Mouse (Mus musculus) kidney, adult 8-10 months (tissue): ENCODE results near the gene Dis3.

Experiments used
- DNase-seq, 2 experiments: peaks; one replicate each; pipeline ENCODE4 v3.0.0; 2022

Dis3 gene

GRCm38 (mm10) chr14:99099267-99099966 is at the start of gene Dis3, which contains the start of gene Pibf1:
Dis3 (minus strand) TSS chr14:99099770.
Pibf1 (plus strand) TSS chr14:99099424.
- peak; percentile 98 to 99 for DNase-seq

GRCm38 (mm10) chr14:99146841-99147240 is 47.3 kb upstream of the Dis3 start:
- DNase-seq, result no peak

DNA sequence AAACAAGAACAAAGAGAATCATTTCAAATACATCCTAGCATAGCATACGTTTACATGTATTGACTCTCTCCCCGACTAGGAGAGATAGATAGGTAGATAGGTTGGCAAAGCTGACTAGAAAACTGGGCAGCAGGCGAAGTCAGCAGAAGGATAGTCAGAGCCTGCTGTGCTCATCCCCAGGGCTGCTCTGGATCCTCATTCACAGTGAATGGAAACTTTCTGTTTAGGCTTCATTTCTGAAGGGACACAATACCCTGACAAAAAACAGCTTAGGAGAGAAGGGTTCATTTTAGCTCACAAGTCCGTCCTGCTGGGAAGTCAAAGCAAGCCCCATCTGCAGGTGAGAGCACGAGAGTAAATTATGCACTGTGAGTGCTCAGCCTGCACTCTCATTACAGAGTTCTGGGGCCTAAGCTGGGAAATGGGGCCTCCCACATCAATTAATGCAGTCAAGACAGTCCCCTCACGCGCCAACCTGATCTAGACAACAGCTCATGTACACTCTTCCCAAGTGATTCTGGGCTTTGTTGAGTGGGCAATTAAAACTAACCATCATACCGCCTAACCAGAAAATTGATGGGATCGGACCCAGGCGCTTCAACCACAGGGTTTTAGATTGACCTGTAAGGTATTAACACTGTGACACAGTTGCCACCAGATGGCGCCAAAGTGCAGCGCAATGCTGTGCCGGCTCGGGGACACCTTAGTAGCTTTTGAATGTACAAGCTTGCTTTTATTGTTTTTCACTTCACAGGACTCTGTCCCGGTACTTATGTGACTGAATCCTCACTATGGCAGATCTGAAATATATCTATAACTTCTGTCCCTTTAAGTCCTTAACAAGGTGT is 42.4 kb upstream of the Dis3 start:
- peak; percentile 38 to 68 for DNase-seq

- no peak for DNase-seq
Observed at GRCm38 (mm10) chr14:99140036-99140435, 40.5 kb upstream of the Dis3 start.

- no peak for DNase-seq
Observed at GRCm38 (mm10) chr14:99136297-99136696, 36.7 kb upstream of the Dis3 start.

DNA sequence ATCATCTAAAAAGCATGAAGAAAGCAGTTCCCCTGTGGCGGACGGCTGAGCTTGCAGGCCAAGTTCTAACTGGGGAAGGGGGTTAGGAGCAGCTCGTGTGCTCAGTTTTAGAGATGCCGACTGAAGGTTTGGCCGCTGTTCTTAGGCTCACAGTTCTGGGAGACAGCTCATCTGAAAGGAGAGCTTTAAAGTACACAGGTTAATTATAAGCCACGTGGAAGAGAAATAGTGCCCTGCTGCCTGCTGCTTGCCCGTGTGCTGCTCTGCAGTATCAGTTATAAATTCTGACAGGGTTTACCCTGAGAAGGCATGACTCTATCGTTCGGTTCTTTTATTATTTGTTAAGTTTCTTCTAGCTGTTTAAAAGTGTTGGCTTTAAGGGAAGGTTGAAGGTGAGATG is 36.2 kb upstream of the Dis3 start:
- no peak for DNase-seq

- no peak for DNase-seq
Observed at GRCm38 (mm10) chr14:99134048-99134447, 34.5 kb upstream of the Dis3 start.

DNA sequence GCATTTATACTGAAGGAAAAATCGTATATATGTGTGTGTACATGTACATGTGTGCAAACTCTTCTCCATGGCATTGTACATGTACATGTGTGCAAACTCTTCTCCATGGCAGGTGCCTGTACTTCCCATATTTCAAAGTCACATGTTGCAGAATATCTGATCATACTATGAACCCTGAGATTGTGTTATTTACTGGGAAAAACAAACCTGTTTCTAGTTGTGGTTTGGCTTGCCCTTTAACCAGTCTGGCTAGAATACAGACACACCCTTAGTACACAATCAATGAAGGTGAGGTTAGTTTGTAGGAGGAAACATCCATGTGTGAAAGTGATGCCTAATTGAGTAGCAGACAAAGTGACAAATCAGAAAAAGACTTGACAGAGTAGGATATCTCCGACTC is 29.5 kb upstream of the Dis3 start:
- DNase-seq, result no peak

DNA sequence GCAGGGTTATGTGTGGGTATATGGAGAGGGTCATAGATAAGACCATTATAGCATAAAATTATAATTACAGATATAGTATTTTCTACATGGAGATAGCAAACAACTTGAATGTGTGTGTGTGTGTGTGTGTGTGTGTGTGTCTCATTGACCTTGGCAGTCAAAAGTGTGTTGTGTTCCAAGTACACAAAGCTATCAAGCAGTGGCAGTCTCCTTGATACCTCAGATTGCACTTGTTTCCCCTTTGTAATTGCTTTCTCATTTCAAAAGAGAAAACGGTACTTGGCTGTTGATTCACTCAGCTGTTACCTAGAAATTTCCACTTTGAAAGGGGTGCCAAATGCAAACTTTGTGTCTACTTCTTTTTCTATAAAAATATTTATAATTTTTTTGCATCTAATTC is 27.9 kb upstream of the Dis3 start:
- DNase-seq, result no peak

- no peak for DNase-seq
Observed at GRCm38 (mm10) chr14:99126713-99127112, 27.1 kb upstream of the Dis3 start.

GRCm38 (mm10) chr14:99124076-99124475 is 24.5 kb upstream of the Dis3 start:
- no peak for DNase-seq

GRCm38 (mm10) chr14:99121584-99122339 is 22.2 kb upstream of the Dis3 start:
- DNase-seq, result no peak

DNA sequence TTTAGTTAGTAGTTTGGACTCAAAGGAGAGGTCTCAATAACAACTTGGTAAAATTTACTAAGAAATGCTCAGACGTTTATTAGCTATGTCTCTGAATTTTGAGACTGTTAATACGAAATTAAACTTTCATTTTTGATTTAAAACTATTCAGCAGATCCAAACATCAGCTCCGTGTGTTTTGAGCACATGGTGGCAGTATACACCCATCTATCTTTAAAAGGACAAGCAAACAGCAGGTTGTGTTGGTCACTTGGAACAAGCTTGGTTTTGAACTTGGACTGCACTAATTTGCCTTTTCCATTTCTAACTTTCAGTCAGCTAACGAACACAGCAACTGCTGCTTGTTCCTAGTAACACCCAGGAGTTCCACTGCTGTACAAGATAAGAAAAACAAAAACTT is 18.0 kb upstream of the Dis3 start:
- DNase-seq, result no peak

GRCm38 (mm10) chr14:99108762-99109161 is 9.2 kb upstream of the Dis3 start:
- no peak for DNase-seq

GRCm38 (mm10) chr14:99107631-99108187 is 8.1 kb upstream of the Dis3 start:
- DNase-seq, result no peak

- DNase-seq, result no peak
Observed at GRCm38 (mm10) chr14:99106671-99107070, 7.1 kb upstream of the Dis3 start.

DNA sequence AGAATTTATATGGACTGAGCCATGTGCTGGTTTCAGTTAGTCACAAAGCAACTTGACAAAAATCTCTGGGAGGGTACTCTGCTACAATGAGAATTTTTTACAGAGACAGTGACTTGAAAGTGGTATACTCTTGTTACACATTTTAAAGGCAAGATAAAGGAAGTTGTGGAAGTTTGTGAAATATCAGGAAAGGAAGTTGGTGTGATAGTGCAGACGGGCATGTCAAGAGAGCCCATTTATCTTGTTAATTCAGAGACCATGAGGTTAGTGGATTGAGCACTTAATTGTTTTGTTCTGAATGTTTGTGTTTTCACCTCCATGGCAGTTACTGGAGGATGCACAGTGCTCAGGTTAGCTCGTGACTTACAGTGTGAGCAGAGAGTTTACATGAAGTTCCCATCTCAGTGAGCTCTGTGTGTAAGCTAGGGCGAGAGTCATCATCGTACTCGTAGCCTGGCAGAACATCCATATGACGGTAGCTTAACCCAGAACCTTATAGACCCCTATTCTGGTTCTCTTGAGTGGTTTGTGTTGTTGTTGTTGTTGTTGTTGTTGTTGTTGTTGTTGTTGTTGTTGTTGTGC is 5.1 kb upstream of the Dis3 start:
- DNase-seq, result no peak

- no peak for DNase-seq
Observed at GRCm38 (mm10) chr14:99103050-99103449, 3.5 kb upstream of the Dis3 start.

DNA sequence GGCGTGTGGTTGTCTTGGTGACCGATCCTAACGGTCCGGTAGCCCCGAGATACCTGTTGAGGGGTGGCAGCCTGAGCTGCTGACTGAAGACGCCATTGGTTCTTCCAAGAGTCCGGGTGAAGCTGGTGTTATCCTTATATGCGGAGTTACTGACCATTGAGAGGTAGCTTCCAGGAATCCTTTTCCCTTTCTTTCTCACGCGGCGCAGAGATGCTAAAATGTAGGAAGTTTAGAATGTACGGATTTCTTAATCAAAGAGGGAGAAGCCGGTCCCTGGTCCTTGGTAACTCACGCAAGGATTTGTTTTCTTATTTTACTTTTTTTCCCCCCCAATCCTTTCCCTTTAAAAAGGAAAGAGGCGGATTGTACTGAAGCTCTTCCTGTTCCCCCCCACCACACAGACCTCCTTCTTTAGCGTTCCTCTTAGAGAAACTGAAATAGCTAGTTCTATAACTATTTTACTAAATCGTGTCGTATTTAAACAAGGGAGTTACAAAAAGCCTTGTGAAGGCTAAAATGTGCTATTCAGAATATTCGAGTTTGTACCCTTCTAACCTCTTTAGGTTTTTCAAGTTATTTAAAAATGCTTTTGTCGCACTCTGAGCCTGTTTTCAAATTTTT is 507 bp upstream of the Dis3 start:
- DNase-seq, result no peak

- DNase-seq, result no peak
Observed at GRCm38 (mm10) chr14:99088947-99089346, 10.6 kb downstream of the Dis3 start.

DNA sequence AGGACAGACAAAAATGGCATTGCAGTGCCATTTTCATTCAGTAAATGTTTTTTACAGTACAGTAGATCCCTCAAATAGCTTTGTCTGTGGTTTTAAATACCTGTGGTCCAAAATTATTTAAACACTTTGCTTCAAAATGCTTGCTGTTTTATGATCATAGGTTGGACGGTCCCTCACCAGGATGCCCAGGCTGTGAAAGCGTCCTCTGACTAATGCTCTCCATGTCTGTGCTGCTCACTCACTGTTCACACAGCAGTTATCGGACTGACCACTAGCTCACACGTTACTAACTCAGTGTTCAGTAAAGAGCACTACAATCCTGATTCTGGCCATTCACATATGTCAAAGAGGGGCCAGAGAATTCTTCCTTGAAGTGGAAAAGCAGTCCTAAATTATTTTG is 28.4 kb downstream of the Dis3 start:
- no peak for DNase-seq

- DNase-seq, result no peak
Observed at GRCm38 (mm10) chr14:99063091-99063490, 36.5 kb downstream of the Dis3 start.
